Mouse (Mus musculus): Measurements from ENCODE around the gene Cd300lb. TPM values are rescaled to one million over a fixed set of nuclear protein-coding genes. Genes with fewer than 3 reads are reported as not detected.

Cd300lb gene
- polyA plus RNA-seq, 2 experiments from 2014 or later, result 0.34 TPM; not detected in 1

DNA sequence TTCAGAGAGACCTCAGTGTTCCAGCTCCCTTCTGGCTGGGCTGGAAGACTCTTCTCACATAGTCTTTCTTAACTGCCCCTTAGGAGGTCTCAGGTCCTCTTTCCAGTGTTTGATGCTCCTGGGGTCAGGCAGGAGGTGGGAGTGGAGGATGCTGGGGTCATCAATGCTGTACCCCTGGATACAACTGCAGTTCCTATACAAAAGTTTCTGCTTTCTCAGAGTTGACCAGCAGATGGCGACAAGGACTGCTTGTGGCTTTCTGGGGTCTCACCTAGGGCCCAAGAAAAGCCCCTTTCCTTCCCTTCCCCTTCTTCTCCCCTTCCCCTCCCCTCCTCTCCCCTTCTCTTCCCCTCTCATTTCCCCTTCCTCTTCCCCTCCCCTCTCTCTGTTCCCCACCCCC is 53.6 kb downstream of the Cd300lb start:
- no peak for ATAC-seq

DNA sequence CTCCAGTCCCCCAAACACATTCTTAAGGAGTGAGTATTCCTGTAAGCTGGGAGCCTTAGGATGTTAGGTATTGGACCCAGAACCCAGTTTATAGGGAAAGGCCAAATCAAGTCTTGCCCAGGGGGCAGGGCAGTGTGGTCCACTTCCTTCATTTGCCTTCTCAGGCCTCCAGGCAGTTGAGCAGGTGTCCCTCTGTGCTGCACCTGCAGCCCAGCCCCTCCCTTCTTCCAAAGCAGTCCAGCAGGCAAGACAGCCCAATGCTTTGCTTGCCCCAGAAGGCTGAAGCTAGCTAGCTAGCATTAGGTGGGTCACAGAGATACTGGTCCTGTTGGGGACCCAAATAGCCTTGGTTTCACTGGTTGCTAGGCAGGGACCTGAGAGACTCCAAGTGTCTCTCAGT is 54.0 kb downstream of the Cd300lb start:
- no peak for ATAC-seq

DNA sequence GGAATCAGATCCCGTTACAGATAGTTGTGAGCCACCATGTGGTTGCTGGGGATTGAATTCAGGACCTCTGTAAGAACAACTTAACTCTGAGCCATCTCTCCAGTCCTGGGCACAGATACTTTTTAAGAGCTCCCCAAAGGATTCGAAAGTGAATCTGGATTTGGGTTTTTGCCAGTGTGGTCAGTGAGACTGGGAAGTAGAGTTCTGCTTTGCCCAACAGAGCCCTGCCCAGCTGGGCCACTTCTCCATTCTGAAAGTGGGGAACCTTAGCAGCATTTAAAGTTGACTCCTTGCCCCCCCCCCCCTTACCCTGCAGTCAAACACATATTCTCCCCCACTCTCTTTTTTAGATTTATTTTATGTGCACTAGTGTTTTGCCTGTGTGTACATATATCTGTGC is 54.5 kb downstream of the Cd300lb start:
- ATAC-seq, result no peak

DNA sequence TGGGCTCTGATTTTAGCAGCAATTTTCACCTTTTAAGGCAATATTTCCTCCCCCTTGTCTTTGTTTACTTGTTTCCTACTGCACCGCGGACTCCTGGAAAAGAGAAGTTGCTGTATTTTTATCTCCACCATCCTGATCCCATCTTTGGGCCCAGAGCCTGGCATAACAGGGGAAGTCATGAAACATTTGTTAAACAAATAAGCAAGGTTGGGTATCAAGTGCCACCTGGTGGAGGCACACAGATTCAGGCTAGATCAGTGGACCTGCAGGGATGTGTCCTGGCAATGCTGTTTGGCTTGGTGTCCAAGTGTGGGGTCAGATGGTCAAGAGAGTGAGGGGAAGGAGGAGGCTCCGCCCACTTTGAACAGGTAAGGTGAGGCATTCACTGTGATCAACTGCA is 57.0 kb downstream of the Cd300lb start:
- no peak for ATAC-seq

DNA sequence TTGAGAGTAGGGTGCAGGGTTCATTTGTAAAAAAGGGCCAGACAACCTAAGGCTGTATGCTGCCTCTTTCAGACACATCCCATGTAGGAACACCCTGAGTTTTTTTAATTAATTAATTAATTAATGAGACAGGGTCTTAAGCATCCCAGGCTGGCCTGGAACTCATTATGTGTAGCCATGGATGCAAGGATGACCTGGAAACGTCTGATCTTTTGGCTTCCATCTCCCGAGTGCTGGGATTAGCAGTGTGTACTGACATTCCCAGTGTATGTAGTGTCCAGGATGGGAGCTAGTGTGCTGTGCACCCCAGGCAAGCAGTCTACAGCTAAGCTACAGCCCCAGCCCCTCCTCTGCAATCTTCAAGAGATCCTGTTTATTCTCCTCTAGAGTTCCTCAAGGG is 57.6 kb downstream of the Cd300lb start:
- no peak for ATAC-seq

DNA sequence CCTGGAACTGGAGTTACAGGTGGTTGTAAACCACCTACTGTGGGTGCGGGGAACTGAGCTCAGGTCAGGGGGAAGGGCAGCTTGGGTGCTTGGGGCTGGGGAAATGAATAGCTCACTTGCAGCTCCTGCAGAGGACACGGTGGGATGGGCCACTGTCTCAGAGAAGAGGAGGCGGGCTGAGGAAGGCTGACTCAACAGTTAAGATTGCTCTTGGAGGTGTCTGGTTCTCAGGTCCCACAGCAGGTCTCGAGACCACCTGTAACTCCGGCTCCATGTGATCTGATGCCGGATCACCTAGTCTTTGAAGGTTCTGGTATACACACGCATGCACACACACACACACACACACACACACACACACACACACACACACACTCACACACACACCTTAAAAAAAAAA is 58.0 kb downstream of the Cd300lb start:
- peak; percentile 47 for ATAC-seq

DNA sequence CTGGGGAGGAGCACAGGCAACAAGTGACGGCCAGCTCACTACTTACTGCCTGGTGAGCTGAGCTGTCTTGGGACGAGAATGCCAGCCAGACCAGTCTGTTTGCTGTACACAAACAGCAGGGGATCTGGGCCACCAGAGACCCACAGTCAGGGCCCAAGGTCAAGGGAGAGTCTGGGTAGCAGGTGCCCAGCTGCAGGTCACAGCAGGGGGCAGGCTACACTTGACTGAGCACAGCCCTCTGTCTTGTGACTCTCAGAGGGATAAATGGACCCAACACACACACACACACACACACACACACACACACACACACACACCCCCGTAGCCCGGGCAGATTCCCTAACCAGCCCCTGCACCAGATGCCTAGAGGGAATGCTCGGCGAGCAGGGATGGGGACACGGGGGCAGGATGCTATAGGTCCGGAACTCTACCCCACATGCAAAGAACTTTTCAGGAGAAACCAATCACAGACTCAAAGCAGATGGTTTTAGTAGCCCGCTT is 58.8 kb downstream of the Cd300lb start:
- no peak for ATAC-seq

DNA sequence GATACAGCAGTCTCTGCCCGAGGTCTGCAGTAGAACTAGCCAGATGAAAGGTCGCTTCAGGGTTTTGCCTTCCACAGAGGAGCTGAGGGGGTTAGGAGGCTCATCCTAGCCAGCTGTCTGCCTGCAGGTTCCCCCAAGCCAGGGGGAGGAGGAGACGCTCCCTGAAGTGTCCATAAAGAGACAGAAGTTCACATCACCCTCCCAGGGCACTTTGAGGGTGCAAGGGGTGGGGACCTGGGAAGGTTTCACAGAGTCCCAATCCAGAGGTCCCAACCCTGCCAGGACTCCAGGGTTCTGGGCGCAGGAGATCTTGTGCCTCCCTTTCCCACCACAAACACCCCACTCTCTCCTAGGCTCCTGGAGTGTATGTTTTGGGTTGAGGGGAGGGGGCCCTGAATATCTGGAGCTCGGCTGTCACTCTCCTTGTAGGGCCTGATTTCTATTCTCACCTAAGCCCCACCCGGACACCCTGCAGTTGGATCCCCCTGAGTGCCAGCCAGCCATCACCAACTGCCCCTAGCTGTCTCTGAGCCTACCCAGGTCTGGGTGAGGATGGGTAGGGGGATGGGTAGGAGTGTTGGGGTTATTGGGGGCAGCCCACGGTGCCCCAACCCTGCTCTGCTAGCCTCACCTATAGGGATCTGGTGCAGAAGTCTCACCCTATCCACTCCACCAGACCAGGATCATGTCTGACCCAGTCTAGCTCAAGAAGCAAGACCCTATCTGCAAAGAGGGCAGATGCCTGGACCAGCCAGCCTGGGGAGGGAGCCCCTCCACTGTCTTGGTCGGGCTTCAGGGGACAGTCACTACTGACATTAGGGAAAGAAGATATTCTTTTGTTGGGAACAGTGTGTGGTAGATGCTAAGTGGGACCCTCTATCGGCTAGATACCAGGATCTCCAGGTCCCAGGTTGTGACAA is 59.7 kb downstream of the Cd300lb start:
- no peak for ATAC-seq

DNA sequence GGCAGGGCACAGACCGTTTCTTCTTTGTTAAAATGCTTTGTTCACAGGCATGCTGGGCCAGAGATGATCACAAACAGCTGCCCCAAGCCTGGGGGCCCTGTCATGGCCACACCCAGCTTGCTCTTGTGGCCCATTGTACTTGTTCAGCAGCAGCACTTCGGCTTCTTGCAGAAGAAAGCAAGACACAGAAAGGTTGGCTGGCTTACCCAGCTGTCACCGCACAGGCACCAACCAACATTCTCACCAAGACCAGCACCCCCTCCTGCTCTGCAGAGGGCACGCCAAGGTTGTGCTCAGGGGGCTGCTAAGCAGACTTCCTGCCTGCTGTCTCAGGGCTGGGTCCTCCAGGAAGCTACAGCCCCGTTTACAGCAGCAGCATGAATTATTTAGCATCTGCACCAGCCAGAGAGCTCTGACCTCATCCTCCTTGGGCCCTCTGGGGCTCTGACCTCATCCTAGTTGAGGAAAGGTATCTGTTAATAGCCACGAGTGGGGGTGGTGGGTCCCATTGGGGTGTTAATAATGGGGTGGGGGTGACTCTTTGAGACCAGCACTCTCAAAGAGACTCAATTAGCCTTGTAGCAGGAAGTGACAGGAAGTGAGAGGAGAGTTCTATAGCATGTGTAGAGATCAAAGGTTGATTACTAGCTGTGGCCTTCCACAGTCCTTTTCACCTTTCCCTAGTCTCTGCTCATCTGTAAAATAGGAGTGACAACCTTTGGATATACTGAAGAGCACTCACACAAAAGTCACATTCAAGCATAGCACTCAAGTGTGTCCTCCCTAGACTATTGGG is 61.0 kb downstream of the Cd300lb start:
- peak; percentile 81 for ATAC-seq

Other genes starting within 250 kb of the Cd300lb start
- gene Dnaic2, start 207.0 kb downstream of the Cd300lb start, polyA plus RNA-seq (2017; shearing (Covaris generic)), result not detected
- gene Kif19a, start 169.0 kb downstream of the Cd300lb start, polyA plus RNA-seq (2017; shearing (Covaris generic)), result not detected
- not detected for gene Btbd17, start 138.4 kb downstream of the Cd300lb start, polyA plus RNA-seq (2017; shearing (Covaris generic))
- gene Gpr142, start 135.5 kb downstream of the Cd300lb start, polyA plus RNA-seq (2017; shearing (Covaris generic)), result not detected
- not detected for gene Gprc5c, start 83.2 kb downstream of the Cd300lb start, polyA plus RNA-seq (2017; shearing (Covaris generic))
- gene Cd300a, start 44.3 kb downstream of the Cd300lb start, polyA plus RNA-seq (2017; shearing (Covaris generic)), result under 1 TPM; 0.11 to 0.37 TPM
- not detected for gene Cd300c, start 34.8 kb upstream of the Cd300lb start, polyA plus RNA-seq (2017; shearing (Covaris generic))
- not detected for gene Cd300ld, start 55.5 kb upstream of the Cd300lb start, polyA plus RNA-seq (2017; shearing (Covaris generic))
- under 1 TPM in 1 of 2 experiments, not detected in 1; 0.54 TPM for gene Cd300c2, start 67.5 kb upstream of the Cd300lb start, polyA plus RNA-seq (2017; shearing (Covaris generic))
- not detected for gene Cd300ld2, start 81.8 kb upstream of the Cd300lb start, polyA plus RNA-seq (2017; shearing (Covaris generic))
- gene Cd300ld4, start 92.6 kb upstream of the Cd300lb start, polyA plus RNA-seq (2017; shearing (Covaris generic)), result not detected
- not detected for gene Cd300ld5, start 103.4 kb upstream of the Cd300lb start, polyA plus RNA-seq (2017; shearing (Covaris generic))
- gene Cd300ld3, start 114.0 kb upstream of the Cd300lb start, polyA plus RNA-seq (2017; shearing (Covaris generic)), result not detected
- under 1 TPM in 1 of 2 experiments, not detected in 1; 0.29 TPM for gene Cd300e, start 127.8 kb upstream of the Cd300lb start, polyA plus RNA-seq (2017; shearing (Covaris generic))
- gene Rab37, start 157.0 kb upstream of the Cd300lb start, polyA plus RNA-seq (2017; shearing (Covaris generic)), result 100 to 1,000 TPM; 156 to 274 TPM
- gene Cd300lf, start 199.6 kb upstream of the Cd300lb start, polyA plus RNA-seq (2017; shearing (Covaris generic)), result 1 to 10 TPM in 1 of 2 experiments, under 1 TPM in 1; 0.51 to 1.0 TPM
- gene Slc9a3r1, start 229.0 kb upstream of the Cd300lb start, polyA plus RNA-seq (2017; shearing (Covaris generic)), result 100 to 1,000 TPM; 162 to 222 TPM